Mouse (Mus musculus) cortical plate, adult 2 months (tissue): Measurements from ENCODE around the gene Kcnab1.

Experiments
- CTCF ChIP-seq: fragments of 200-500 bp; IDR thresholded peaks from 2 replicates; pipeline ENCODE4 v1.5.1; 2011; ENCODE audit warnings: mild to moderate bottlenecking, control low read depth, low read length; ENCODE audit not compliant: insufficient read depth; ENCODE audit errors: extremely low read depth
- POLR2A ChIP-seq: fragments of 200-500 bp; IDR thresholded peaks from 2 replicates; pipeline ENCODE4 v1.6.1; 2011; ENCODE audit warnings: mild to moderate bottlenecking, low read length, control low read depth; ENCODE audit not compliant: insufficient read depth; ENCODE audit errors: extremely low read depth

- TF ChIP-seq POLR2A (no peak), CTCF (no peak)
These were observed 114.5 kb downstream of the Kcnab1 start for GRCm38 (mm10) chr3:65223635-65224034.
